18 mouse cellular contexts compared by ENCODE assay signal in genomic region chr12:24837947-24838346, GRCm38 (mm10). TPM values are rescaled to one million over a fixed set of nuclear protein-coding genes. Genes with fewer than 3 reads are reported as not detected.
A peak's percentile ranks its signal among the peaks of the same experiment; 100 is the strongest.
DNase-seq lines count a peak whose midpoint lies in the region; ATAC-seq and TF ChIP-seq lines count a peak whose summit lies in the region.
"Had no signal": no experiment of that assay in that cellular context is flagged by ENCODE, and none has a peak within 500 bp of the region (broad histone marks: within the 10 kb centered on the region; RNA-seq: fewer than 3 reads in every experiment).

No protein-coding gene starts in this region.

- H3K9ac ChIP-seq in lung, embryonic 14.5 days: no peak overlapping the region
- H3K9ac ChIP-seq: embryonic facial prominence, embryonic 12.5 days; heart, embryonic 15.5 days; hindbrain, embryonic 15.5 days; kidney, embryonic 15.5 days had no signal

- peak overlapping the region; percentile 59; the same call in 1 of the 2 replicates for H3K27ac ChIP-seq in heart, embryonic 10.5 days
- no peak overlapping the region for H3K27ac ChIP-seq in lung, embryonic 14.5 days (ENCODE audit: low read depth)
- H3K27ac ChIP-seq in embryonic facial prominence, embryonic 10.5 days (replicated peaks): 0 out of 2 replicates have a peak overlapping the region, but pooled peaks have one; percentile 5
- no peak overlapping the region for H3K27ac ChIP-seq in left cerebral cortex, adult 2 months
- H3K27ac ChIP-seq: embryonic facial prominence, embryonic 12.5 days; gastrocnemius, adult 2 months; heart, embryonic 15.5 days; hindbrain, embryonic 15.5 days; kidney, embryonic 15.5 days had no signal

- H3K9me3 ChIP-seq in heart, embryonic 10.5 days: no peaks in the 10 kb centered on the region
- no peaks in the 10 kb centered on the region for H3K9me3 ChIP-seq in lung, embryonic 14.5 days (ENCODE audit: low read depth, low read length)
- no peaks in the 10 kb centered on the region for H3K9me3 ChIP-seq in embryonic facial prominence, embryonic 10.5 days
- H3K9me3 ChIP-seq: embryonic facial prominence, embryonic 12.5 days; heart, embryonic 15.5 days; hindbrain, embryonic 15.5 days; kidney, embryonic 15.5 days had no signal

- 0 out of 2 replicates have a peak, but pooled peaks have one; percentile 23 for ATAC-seq in lung, embryonic 14.5 days (ENCODE audit: insufficient read depth)
- peak; percentile 43; the same call in 1 of the 2 replicates for ATAC-seq in megakaryocyte, adult 5-6 weeks (ENCODE audit: poor library complexity, severe bottlenecking)
- ATAC-seq in inflammation-experienced regulatory T-cells, adult 6 months: no peak

- 57% methylated on average over 2 of the region's 2 CpGs for WGBS in heart, embryonic 10.5 days
- 47% methylated on average over 2 of the region's 2 CpGs for WGBS in lung, embryonic 14.5 days
- WGBS in embryonic facial prominence, embryonic 10.5 days: 52% methylated on average over 2 of the region's 2 CpGs

- no peak overlapping the region for H3K4me3 ChIP-seq in heart, embryonic 10.5 days
- H3K4me3 ChIP-seq in lung, embryonic 14.5 days (ENCODE audit: low read depth, low read length): no peak overlapping the region
- no peak overlapping the region for H3K4me3 ChIP-seq in embryonic facial prominence, embryonic 10.5 days
- no peak overlapping the region for H3K4me3 ChIP-seq in left cerebral cortex, adult 2 months
- H3K4me3 ChIP-seq: embryonic facial prominence, embryonic 12.5 days; gastrocnemius, adult 2 months; heart, embryonic 15.5 days; hindbrain, embryonic 15.5 days; kidney, embryonic 15.5 days had no signal

- peaks cover 77% of the 10 kb centered on the region for H3K4me1 ChIP-seq in heart, embryonic 10.5 days
- peaks cover 22% of the 10 kb centered on the region for H3K4me1 ChIP-seq in lung, embryonic 14.5 days (ENCODE audit: insufficient read depth)
- H3K4me1 ChIP-seq in embryonic facial prominence, embryonic 10.5 days: peaks cover 69% of the 10 kb centered on the region

- no peak overlapping the region for H3K4me2 ChIP-seq in lung, embryonic 14.5 days
- H3K4me2 ChIP-seq: embryonic facial prominence, embryonic 12.5 days; heart, embryonic 15.5 days; hindbrain, embryonic 15.5 days; kidney, embryonic 15.5 days had no signal

- no peak for DNase-seq in heart, embryonic 10.5 days (ENCODE audit: low spot score)
- no peak for DNase-seq in heart, postnatal 14 days
- DNase-seq in lung, embryonic 14.5 days: no peak
- no peak for DNase-seq in lung, postnatal 10 days
- no peak for DNase-seq in embryonic facial prominence, embryonic 10.5 days (ENCODE audit: low spot score)
- DNase-seq in left cerebral cortex, adult 2 months (ENCODE audit: extremely low spot score in 1 of 2, low spot score in 2 of 2): no peak
- DNase-seq: adrenal gland, adult 8-10 months; cerebellum, adult 11 months; gastrocnemius, adult 2 months; heart, adult 18-20 months; lung, adult 18-20 months; right cerebral cortex, postnatal 25 days had no signal

- no peaks in the 10 kb centered on the region for H3K27me3 ChIP-seq in heart, embryonic 10.5 days (ENCODE audit: insufficient read depth, poor library complexity, severe bottlenecking)
- H3K27me3 ChIP-seq in lung, embryonic 14.5 days (ENCODE audit: insufficient read depth, low read length): no peaks in the 10 kb centered on the region
- no peaks in the 10 kb centered on the region for H3K27me3 ChIP-seq in embryonic facial prominence, embryonic 10.5 days (replicated peaks; ENCODE audit: low read depth, poor library complexity, severe bottlenecking)
- H3K27me3 ChIP-seq: embryonic facial prominence, embryonic 12.5 days; heart, embryonic 15.5 days; hindbrain, embryonic 15.5 days; kidney, embryonic 15.5 days had no signal

- TF ChIP-seq CTCF in lung, embryonic 14.5 days (IDR thresholded peaks at IDR 0.05; ENCODE audit: low read depth): no peak
- no peak for TF ChIP-seq CTCF in left cerebral cortex, adult 2 months (IDR thresholded peaks at IDR 0.05)

- intact Hi-C loops in heart, postnatal 14 days (cut with DNase I): no loop called here
- intact Hi-C loops in left cerebral cortex, adult 2 months (cut with DNase I): no loop called here

- H3K36me3 ChIP-seq in heart, embryonic 10.5 days: no peaks in the 10 kb centered on the region
- H3K36me3 ChIP-seq in lung, embryonic 14.5 days (ENCODE audit: insufficient read depth): no peaks in the 10 kb centered on the region
- H3K36me3 ChIP-seq in embryonic facial prominence, embryonic 10.5 days (replicated peaks): no peaks in the 10 kb centered on the region
- H3K36me3 ChIP-seq: embryonic facial prominence, embryonic 12.5 days; heart, embryonic 15.5 days; hindbrain, embryonic 15.5 days; kidney, embryonic 15.5 days had no signal

RNA-seq across cellular contexts. Expression of gene Mboat2, which starts 7.3 kb away (rescaled TPM):
- polyA plus RNA-seq in heart, embryonic 10.5 days (2016; fragmentation: Nextera tagmentation; extraction: Ambion mirVana): 35.7 and 37.0 TPM in 2 replicates
- total RNA-seq in heart, postnatal 14 days (2021): 10 to 100 TPM; 12.6 to 14.6 TPM
- 44.6 and 45.7 TPM in 2 replicates for polyA plus RNA-seq in lung, embryonic 14.5 days (2014; fragmentation: Nextera tagmentation; extraction: Ambion mirVana)
- 45.0 and 45.7 TPM in 2 replicates for polyA plus RNA-seq in embryonic facial prominence, embryonic 10.5 days (2016; fragmentation: Nextera tagmentation; extraction: Ambion mirVana)
- 0.18 and 1.2 TPM in 2 replicates for total RNA-seq in megakaryocyte, adult 5-6 weeks (2015)
- total RNA-seq in megakaryocyte, adult 5-6 weeks (2017): 1.1 and 1.4 TPM in 2 replicates
- polyA plus RNA-seq in inflammation-experienced regulatory T-cells, adult 6 months (2017; shearing (Covaris generic)): not detected
- 10 to 100 TPM; 78.7 to 85.3 TPM for total RNA-seq in left cerebral cortex, adult 2 months (2021)

Comparison
In these comparisons a context has a peak if more than half of its experiments do, and no peak if none do; other contexts are left out.
1. H3K27ac ChIP-seq: peak in heart, embryonic 10.5 days (single experiment) and embryonic facial prominence, embryonic 10.5 days (single experiment); none in lung, embryonic 14.5 days (single experiment) and left cerebral cortex, adult 2 months (single experiment).
2. RNA of gene Mboat2, which starts 7.3 kb away (polyA plus RNA-seq): 45.0 to 45.7 TPM in embryonic facial prominence, embryonic 10.5 days, 44.6 to 45.7 TPM in lung, embryonic 14.5 days and 35.7 to 37.0 TPM in heart, embryonic 10.5 days; not detected in inflammation-experienced regulatory T-cells, adult 6 months; every median in the first group is over 10 times any median in the second.